8 mouse cellular contexts compared by ENCODE assay signal in the genomic region with DNA sequence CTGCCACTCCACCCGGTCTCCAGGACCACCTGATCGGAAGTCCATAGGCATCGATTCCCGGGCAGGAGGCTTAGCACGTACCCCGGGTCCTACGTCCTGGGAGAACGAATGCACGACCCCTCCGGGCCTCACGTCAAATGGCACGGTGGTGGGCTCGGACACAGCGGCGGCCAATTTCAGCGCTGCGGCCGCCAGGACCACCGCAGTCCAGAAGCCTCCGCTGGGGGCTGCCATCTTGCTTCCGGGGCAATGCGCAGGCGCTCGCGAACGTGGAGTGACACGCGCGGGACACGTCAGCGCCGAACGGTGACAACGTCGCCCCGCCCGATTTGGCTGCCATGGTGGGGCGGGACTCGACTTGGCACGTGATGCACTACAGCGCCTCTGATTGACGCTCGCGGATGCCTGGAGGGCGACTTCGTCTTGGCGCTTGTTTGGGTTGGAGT. TPM values are rescaled to one million over a fixed set of nuclear protein-coding genes. Genes with fewer than 3 reads are reported as not detected.
DNase-seq lines count a peak whose midpoint lies in the region; ATAC-seq lines count a peak whose summit lies in the region.

A gene (minus strand): TSS at position 263 of the 446 bp plus-strand sequence.

- intact Hi-C loops in gastrocnemius, postnatal 14 days (cut with DNase I; ENCODE audit: low total_unique reads): no loop called here
- intact Hi-C loops in left cerebral cortex, postnatal 10 days (cut with DNase I): no loop called here

- peak; percentile 98 for ATAC-seq in inflammation-experienced regulatory T-cells, adult 6 months
- peak; percentile 96 for ATAC-seq in megakaryocyte-erythroid progenitor cell, adult 5-6 weeks (replicated peaks; ENCODE audit: low FRiP score, low TSS enrichment, poor library complexity, severe bottlenecking)

- peak; percentile 96 to 98 for DNase-seq in adrenal gland, adult (ENCODE audit: inconsistent age in 2 of 2, low spot score in 1 of 2)
- DNase-seq in embryo, embryonic 10.5 days (ENCODE audit: low spot score): peak; percentile 96
- DNase-seq in gastrocnemius, postnatal 14 days: peak; percentile 97
- DNase-seq in left cerebral cortex, postnatal 10 days (ENCODE audit: extremely low spot score in 1 of 2, low spot score in 2 of 2): peak; percentile 95 to 98
- DNase-seq in right cerebral cortex, postnatal 25 days: peak; percentile 96
- peak; percentile 91 to 97 for DNase-seq in urinary bladder, postnatal 4 days (ENCODE audit: low spot score in 2 of 2)

RNA-seq across cellular contexts. Expression of the gene that starts here (rescaled TPM):
- 10 to 100 TPM; 23.4 to 26.4 TPM for total RNA-seq in gastrocnemius, postnatal 14 days (2021)
- polyA plus RNA-seq in inflammation-experienced regulatory T-cells, adult 6 months (2017; shearing (Covaris generic)): 10 to 100 TPM; 53.3 to 65.6 (median 59.5) TPM
- 10 to 100 TPM; 49.4 to 51.4 TPM for total RNA-seq in left cerebral cortex, postnatal 10 days (2021)
- 28.7 and 59.7 TPM in 2 replicates for total RNA-seq in megakaryocyte-erythroid progenitor cell, adult 5-6 weeks (2014; fragmentation: Nextera tagmentation)
- total RNA-seq in megakaryocyte-erythroid progenitor cell, adult 5-6 weeks (2017): 21.5 and 25.3 TPM in 2 replicates

Comparison
In these comparisons a context has a peak if more than half of its experiments do, and no peak if none do; other contexts are left out.
1. Peak in every context shown above with its lines: DNase-seq and ATAC-seq.